Mouse (Mus musculus): ENCODE results near the gene Ahnak2.

- no peak for TF ChIP-seq POLR2A (IDR thresholded peaks at IDR 0.05; ENCODE audit: borderline replicate concordance, control insufficient read depth, low read depth, low read length)
- no peak for TF ChIP-seq CTCF (IDR thresholded peaks at IDR 0.05; ENCODE audit: control insufficient read depth, insufficient read depth, low read length)
Observed at GRCm38 (mm10) chr12:112764141-112764540, 38.3 kb downstream of the Ahnak2 start.
